Mouse (Mus musculus) intestine, embryonic 15.5 days (tissue): Measurements from ENCODE around the gene F930015N05Rik. TPM values are rescaled to one million over a fixed set of nuclear protein-coding genes. Genes with fewer than 3 reads are reported as not detected.

Experiments used
- ATAC-seq: fragments of 200-750 bp; cut with Nextera tagmentation; 2 replicates; pipeline ENCODE4 v1.8.0; 2017; ENCODE audit warnings: moderate TSS enrichment, moderate library complexity
- H3K27ac ChIP-seq: fragments of 300-500 bp; sonication (generic); 2 replicates; pipeline ENCODE4 v1.5.1; 2015; ENCODE audit warnings: mild to moderate bottlenecking, inconsistent platforms
- H3K27me3 ChIP-seq: fragments of 300-500 bp; sonication (generic); replicated peaks from 2 replicates; pipeline ENCODE4 v1.6.1; 2015; ENCODE audit warnings: inconsistent platforms
- H3K36me3 ChIP-seq: fragments of 300-500 bp; sonication (generic); 2 replicates; pipeline ENCODE4 v1.6.1; 2015; ENCODE audit warnings: inconsistent platforms
- H3K4me1 ChIP-seq: fragments of 300-500 bp; sonication (generic); replicated peaks from 2 replicates; pipeline ENCODE4 v1.6.1; 2015; ENCODE audit warnings: inconsistent platforms
- H3K4me2 ChIP-seq: fragments of 300-500 bp; sonication (generic); replicated peaks from 2 replicates; pipeline ENCODE4 v1.6.1; 2015; ENCODE audit warnings: mild to moderate bottlenecking, inconsistent platforms
- H3K4me3 ChIP-seq: fragments of 300-500 bp; sonication (generic); replicated peaks from 2 replicates; pipeline ENCODE4 v1.5.1; 2015; ENCODE audit warnings: inconsistent platforms
- H3K9ac ChIP-seq: fragments of 300-500 bp; sonication (generic); 2 replicates; pipeline ENCODE4 v1.6.1; 2015; ENCODE audit warnings: inconsistent platforms
- H3K9me3 ChIP-seq: fragments of 300-500 bp; sonication (generic); 2 replicates; pipeline ENCODE4 v1.6.1; 2016; ENCODE audit warnings: inconsistent platforms
- WGBS: fragments of 180-500 bp; shearing (Covaris S2); methylation state at CpG from one replicate; pipeline ENCODE4 v1.1.7; 2015; 5-methylcytosine and 5-hydroxymethylcytosine counted together
- polyA plus RNA-seq: library from polyadenylated mRNA; unstranded; fragments of >200 nt; fragmentation: Nextera tagmentation; extraction: Ambion mirVana; gene quantifications from 2 replicates; pipeline ENCODE4 v1.2.1, GENCODE M21; 2015

F930015N05Rik gene
- polyA plus RNA-seq = 0.81 and 0.90 TPM in 2 replicates

DNA sequence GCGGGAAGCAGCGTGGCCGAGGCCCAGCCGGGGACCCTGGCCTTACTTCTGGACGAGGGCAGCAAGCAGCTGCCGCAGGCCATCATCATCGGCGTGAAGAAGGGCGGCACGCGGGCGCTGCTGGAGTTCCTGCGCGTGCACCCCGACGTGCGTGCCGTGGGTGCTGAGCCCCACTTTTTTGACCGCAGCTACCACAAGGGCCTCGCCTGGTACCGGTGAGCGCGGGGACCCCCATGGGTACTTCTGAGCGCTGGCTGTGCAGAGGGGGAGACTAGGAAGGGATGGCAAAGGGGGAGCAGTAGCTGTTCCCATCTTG lies at the start of gene F930015N05Rik:
TSS of gene F930015N05Rik (minus strand) at position 242 of the 316 bp plus-strand sequence.
- WGBS = 1% methylated on average over 24 of the region's 24 CpGs
- Histone ChIP-seq H3K4me3 (peak within 1 kb of the TSS; percentile 55), H3K9me3 (no peaks in the 10 kb centered on the region), H3K9ac (peak within 1 kb of the TSS; percentile 63), H3K4me1 (peaks cover 4% of the 10 kb centered on the region), H3K4me2 (peak within 1 kb of the TSS; percentile 99), H3K36me3 (no peaks in the 10 kb centered on the region), H3K27me3 (peaks cover 14% of the 10 kb centered on the region), H3K27ac (peak within 1 kb of the TSS; percentile 71)
- no peak; the same call in 1 of the 2 replicates for ATAC-seq

DNA sequence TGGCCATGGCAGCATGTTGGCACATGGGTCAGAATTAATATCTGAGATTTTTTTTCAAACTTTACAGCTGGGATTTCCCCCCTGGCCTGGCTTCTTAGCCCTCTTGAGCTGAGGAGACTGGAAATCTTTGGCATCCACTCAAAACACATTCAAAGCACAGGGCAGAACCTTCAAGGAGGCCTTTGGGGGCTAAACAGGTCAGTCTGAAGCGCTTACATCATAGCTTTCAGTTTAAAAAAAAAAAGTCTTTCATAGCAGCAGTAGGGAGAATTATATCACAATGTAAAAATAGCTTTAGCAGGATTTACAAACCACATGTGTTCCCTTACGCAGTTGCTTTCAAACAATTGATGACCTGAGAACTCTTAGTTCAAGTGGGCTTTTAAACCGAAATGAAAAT lies 45.0 kb upstream of the F930015N05Rik start:
- Histone ChIP-seq H3K4me3 (no peak overlapping the region), H3K9me3 (no peaks in the 10 kb centered on the region), H3K4me1 (no peaks in the 10 kb centered on the region), H3K27me3 (no peaks in the 10 kb centered on the region), H3K9ac (no peak overlapping the region), H3K4me2 (no peak overlapping the region), H3K27ac (no peak overlapping the region), H3K36me3 (no peaks in the 10 kb centered on the region)
- ATAC-seq = no peak
- 50% methylated on average over 3 of the region's 3 CpGs for WGBS

DNA sequence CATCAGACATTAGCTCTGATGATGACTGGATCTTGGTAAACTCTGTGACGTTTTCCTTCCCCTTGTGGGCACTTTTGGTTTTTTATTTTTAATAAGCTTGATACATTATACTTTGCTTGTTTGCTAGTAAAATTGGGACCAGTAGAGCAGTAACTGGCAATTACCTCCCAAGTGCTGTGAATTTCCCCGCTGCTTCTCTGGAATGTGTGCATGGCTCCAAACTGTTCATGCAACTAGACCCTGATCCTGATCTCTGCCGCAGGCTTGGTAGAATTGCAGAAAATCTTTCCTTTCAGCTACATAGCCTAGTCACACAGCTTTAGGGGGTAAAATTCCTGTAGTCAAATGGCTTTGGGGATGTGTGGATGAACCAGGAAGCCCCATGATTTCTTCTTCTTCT lies 37.2 kb upstream of the F930015N05Rik start:
- no peaks in the 10 kb centered on the region for H3K27me3 ChIP-seq
- no peak overlapping the region for H3K27ac ChIP-seq
- H3K4me2 ChIP-seq = no peak overlapping the region
- H3K36me3 ChIP-seq = no peaks in the 10 kb centered on the region
- H3K4me3 ChIP-seq = no peak overlapping the region
- H3K9me3 ChIP-seq = no peaks in the 10 kb centered on the region
- no peaks in the 10 kb centered on the region for H3K4me1 ChIP-seq
- 88% methylated on average over 3 of the region's 3 CpGs for WGBS
- ATAC-seq = no peak
- no peak overlapping the region for H3K9ac ChIP-seq

DNA sequence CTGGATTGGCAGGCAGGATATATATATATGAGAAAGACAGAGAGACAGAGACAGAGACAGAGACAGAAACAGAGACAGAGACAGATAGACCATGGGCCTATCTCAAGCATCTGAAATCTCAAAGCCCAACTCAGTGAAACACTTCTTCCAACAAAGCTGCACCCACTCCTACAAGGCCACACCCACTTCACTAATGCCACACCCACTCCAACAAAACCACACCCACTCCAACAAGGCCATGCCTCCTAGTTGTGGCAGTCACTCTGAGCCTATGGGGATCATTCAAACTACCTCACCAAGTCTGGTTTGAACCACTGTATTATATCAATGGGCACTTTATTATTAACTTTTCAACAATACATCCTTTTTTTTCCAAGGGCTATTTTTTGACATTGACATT lies 34.2 kb upstream of the F930015N05Rik start:
- H3K27me3 ChIP-seq = no peaks in the 10 kb centered on the region
- no peaks in the 10 kb centered on the region for H3K4me1 ChIP-seq
- no peaks in the 10 kb centered on the region for H3K36me3 ChIP-seq
- H3K27ac ChIP-seq = no peak overlapping the region
- no peak for ATAC-seq
- no peak overlapping the region for H3K9ac ChIP-seq
- H3K9me3 ChIP-seq = no peaks in the 10 kb centered on the region
- H3K4me2 ChIP-seq = no peak overlapping the region
- H3K4me3 ChIP-seq = no peak overlapping the region

DNA sequence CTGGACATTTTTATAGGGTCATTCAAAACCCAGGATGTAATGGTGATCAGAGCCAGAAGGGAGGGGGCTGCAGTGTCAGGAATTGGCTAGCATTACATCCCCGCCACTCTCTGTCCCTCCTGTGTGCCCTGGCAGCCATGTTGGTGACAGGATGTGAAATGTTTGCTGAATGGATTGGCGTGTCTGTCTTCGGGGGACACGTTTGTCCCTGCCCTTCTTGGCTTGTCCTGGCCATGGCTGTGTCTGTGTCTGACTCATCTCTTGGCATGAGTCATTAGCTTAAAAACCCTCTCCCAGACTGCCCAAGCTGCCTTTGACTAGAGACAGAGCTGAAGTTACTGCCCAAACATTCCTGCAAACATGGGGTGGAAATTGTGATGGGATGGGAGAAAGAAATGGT lies 32.3 kb upstream of the F930015N05Rik start:
- no peak for ATAC-seq
- 51% methylated on average over 4 of the region's 4 CpGs for WGBS
- Histone ChIP-seq H3K9ac (no peak overlapping the region), H3K36me3 (no peaks in the 10 kb centered on the region), H3K27ac (no peak overlapping the region), H3K4me2 (no peak overlapping the region), H3K4me1 (no peaks in the 10 kb centered on the region), H3K9me3 (no peaks in the 10 kb centered on the region), H3K4me3 (no peak overlapping the region), H3K27me3 (no peaks in the 10 kb centered on the region)

DNA sequence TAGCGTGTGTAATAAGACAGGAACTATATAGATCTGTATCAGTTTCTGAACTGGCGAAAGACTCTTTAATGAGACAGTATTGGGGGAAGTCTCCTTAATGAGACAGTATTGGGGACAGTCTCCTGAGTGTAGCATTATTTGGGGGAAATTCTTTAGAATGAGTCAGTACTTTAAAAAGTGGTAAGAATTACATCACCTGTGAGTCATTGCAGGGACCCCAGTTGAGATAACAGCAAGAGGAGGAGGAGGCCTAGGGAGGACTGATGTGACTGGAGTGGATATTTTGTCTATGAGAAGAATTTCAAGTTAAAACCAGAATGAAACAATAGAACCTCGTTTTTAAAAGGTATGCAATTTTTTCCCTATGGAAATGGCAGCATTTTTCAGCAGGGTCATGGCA lies 25.3 kb upstream of the F930015N05Rik start:
- H3K4me2 ChIP-seq = no peak overlapping the region
- no peak overlapping the region for H3K27ac ChIP-seq
- no peak for ATAC-seq
- no peaks in the 10 kb centered on the region for H3K27me3 ChIP-seq
- H3K36me3 ChIP-seq = no peaks in the 10 kb centered on the region
- no peaks in the 10 kb centered on the region for H3K9me3 ChIP-seq
- no peak overlapping the region for H3K4me3 ChIP-seq
- WGBS = 68% methylated on average over 3 of the region's 3 CpGs
- no peak overlapping the region for H3K9ac ChIP-seq
- H3K4me1 ChIP-seq = no peaks in the 10 kb centered on the region

DNA sequence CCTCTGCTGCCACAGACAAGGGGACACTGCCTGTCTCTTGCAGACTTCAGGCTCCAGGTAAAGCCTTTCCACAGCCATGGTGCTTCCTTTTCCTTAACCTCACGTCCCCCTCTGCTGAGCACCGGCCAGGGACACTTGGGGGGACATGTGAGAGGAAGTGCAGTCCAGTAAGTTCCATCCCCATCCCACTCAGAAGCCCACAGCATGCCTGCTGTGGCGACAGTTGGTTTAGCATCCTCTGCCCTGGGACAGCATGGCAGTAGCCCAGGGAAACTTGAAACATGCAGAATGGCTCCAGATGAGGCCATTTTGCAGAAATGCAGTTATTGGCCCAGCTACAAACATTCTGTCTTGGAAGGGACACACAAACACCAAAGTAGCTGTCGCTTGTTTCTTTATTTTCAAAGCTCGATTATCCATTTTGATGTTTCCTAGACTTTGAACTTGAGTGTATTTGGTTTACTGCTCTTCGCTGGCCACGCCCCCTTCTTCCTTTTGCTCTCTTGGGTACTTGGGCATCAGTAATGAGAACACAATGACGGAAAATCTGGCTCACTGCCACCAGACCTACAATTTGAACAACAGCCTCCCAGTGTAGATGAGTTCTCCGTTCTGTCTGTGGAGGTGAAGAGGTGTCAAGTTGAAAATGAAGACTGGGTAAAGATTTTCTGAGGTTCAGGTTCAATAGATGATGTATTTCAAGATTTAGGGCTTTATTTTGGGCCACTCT lies 12.3 kb upstream of the F930015N05Rik start:
- H3K27me3 ChIP-seq = no peaks in the 10 kb centered on the region
- H3K27ac ChIP-seq = no peak overlapping the region
- no peak overlapping the region for H3K4me3 ChIP-seq
- H3K4me1 ChIP-seq = no peaks in the 10 kb centered on the region
- no peaks in the 10 kb centered on the region for H3K36me3 ChIP-seq
- no peak overlapping the region for H3K4me2 ChIP-seq
- H3K9ac ChIP-seq = no peak overlapping the region
- no peaks in the 10 kb centered on the region for H3K9me3 ChIP-seq
- 85% methylated on average over 9 of the region's 9 CpGs for WGBS
- ATAC-seq = no peak

DNA sequence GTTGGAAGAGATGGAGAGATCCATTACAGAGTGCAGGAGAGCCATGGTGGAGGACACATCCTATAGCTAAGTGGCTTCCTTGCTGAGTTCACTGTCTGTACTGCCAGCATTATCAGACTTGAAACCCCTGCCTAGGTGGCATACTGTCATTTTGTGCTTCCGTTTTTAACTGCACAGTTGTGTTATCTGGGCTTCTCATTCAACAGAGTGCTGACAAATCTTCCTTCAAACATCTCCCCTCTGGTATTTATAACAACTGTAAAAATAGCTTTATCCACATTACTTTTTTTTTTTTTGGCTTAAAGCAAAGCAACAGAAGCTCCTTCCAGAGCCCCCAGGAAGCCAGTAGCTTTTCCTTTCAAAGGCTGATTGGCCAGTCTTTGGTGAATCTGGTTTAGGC lies 8.8 kb upstream of the F930015N05Rik start:
- Histone ChIP-seq H3K4me3 (no peak overlapping the region), H3K4me1 (no peaks in the 10 kb centered on the region), H3K27ac (no peak overlapping the region), H3K4me2 (no peak overlapping the region), H3K27me3 (no peaks in the 10 kb centered on the region), H3K9me3 (no peaks in the 10 kb centered on the region), H3K9ac (no peak overlapping the region), H3K36me3 (no peaks in the 10 kb centered on the region)
- no peak for ATAC-seq
- 77% methylated on average over 1 of the region's 1 CpGs for WGBS

DNA sequence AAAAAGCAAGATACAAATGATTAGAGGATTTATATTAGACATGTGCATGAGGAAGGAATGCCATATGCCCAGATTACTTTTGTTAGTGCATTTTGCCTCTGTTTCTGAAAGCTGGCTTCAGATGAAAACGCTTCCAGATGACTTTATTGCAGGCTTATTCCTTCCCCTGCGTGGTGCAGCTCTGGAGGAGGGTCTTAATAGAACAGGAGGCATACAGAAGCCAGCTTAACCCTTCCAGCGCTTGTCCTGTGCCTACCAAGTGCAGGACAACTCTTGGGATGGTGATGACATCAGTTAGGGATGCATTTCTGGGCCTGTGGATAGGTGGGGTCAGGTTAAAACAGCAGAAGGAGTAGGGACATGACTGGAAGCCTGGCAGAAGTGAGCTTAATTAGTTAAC lies 6.2 kb upstream of the F930015N05Rik start:
- WGBS = 34% methylated on average over 3 of the region's 3 CpGs
- no peak overlapping the region for H3K4me2 ChIP-seq
- ATAC-seq = no peak
- H3K4me1 ChIP-seq = no peaks in the 10 kb centered on the region
- no peak overlapping the region for H3K27ac ChIP-seq
- H3K27me3 ChIP-seq = peaks cover 2% of the 10 kb centered on the region; the same call in 1 of the 2 replicates
- no peak overlapping the region for H3K9ac ChIP-seq
- no peak overlapping the region for H3K4me3 ChIP-seq
- H3K36me3 ChIP-seq = no peaks in the 10 kb centered on the region
- no peaks in the 10 kb centered on the region for H3K9me3 ChIP-seq

DNA sequence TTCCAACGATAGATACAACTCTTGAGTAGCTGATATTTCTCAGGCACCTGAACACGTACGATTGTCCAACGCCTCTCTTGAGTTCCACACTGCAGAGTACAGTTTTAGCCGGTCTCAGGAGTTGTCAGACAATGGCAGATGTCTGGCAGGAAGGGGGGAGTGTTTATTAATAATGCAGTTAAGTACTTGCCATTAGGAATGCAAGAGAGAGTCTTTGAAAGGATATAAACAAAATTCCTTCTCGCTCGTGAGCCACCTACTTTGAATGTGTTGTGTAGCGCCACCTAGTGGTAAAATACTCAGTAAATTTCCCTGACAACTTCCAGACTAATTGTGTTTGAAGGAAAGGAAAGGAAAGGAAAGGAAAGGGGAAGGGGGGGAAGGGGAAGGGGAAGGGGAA lies 5.7 kb upstream of the F930015N05Rik start:
- WGBS = 13% methylated on average over 8 of the region's 8 CpGs
- no peak overlapping the region for H3K27ac ChIP-seq

DNA sequence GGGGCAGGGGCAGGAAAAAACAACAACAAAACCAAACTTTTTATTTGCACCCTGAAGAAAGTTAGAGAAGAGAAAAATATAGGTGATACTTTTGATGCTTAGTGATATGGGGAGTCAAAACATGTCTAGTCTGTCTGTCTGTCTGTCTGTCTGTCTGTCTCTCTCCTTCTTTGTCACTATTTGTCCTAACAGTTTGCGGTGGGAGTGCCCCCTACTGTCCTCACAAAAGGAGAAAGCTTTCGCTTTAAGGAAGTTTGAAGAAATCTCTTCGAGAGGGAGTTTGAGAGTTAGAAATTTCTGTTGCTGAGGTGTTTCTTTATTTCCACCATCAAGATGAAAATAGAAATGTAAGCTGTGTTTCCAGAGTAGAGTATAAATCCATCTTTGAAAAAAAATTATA lies 2.5 kb upstream of the F930015N05Rik start:
- ATAC-seq = no peak
- no peaks in the 10 kb centered on the region for H3K36me3 ChIP-seq
- WGBS = 34% methylated on average over 3 of the region's 3 CpGs
- H3K9ac ChIP-seq = no peak overlapping the region
- peaks cover 4% of the 10 kb centered on the region for H3K4me1 ChIP-seq
- H3K9me3 ChIP-seq = no peaks in the 10 kb centered on the region
- H3K27ac ChIP-seq = no peak overlapping the region
- H3K4me3 ChIP-seq = no peak overlapping the region
- H3K4me2 ChIP-seq = no peak overlapping the region; the same call in 1 of the 2 replicates
- H3K27me3 ChIP-seq = peaks cover 14% of the 10 kb centered on the region

More for the DNA sequence above, 5.7 kb upstream of the F930015N05Rik start:
- no peaks in the 10 kb centered on the region for H3K9me3 ChIP-seq
- H3K9ac ChIP-seq = no peak overlapping the region
- no peak overlapping the region for H3K4me3 ChIP-seq
- ATAC-seq = no peak
- H3K4me1 ChIP-seq = no peaks in the 10 kb centered on the region
- peak overlapping the region; percentile 34 for H3K4me2 ChIP-seq
- peaks cover 3% of the 10 kb centered on the region; the same call in 1 of the 2 replicates for H3K27me3 ChIP-seq
- H3K36me3 ChIP-seq = no peaks in the 10 kb centered on the region

DNA sequence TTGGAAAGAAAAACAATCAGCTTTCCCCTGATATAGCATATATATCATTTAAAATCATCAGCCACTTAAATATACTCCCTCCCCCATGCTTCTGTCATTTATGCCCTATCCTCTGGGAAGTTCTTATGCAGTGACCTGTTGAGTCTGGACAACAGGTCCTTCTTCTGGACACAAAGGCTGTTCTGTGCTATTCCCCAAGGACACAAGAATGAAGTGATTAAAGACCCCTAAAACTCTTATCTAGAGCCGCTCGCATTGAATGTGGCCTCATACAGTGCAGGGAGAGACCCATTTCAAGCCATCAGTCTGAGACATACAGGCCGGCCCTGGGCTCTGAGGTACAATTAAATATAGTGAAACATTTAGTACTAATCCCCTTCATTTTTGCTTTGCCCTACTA lies 1.3 kb upstream of the F930015N05Rik start:
- ATAC-seq = no peak
- no peak overlapping the region for H3K9ac ChIP-seq
- H3K4me1 ChIP-seq = peaks cover 4% of the 10 kb centered on the region
- peak overlapping the region; percentile 20; the same call in 1 of the 2 replicates for H3K4me2 ChIP-seq
- H3K9me3 ChIP-seq = no peaks in the 10 kb centered on the region
- 73% methylated on average over 3 of the region's 3 CpGs for WGBS
- no peak overlapping the region for H3K4me3 ChIP-seq
- no peak overlapping the region for H3K27ac ChIP-seq
- H3K36me3 ChIP-seq = no peaks in the 10 kb centered on the region
- peaks cover 14% of the 10 kb centered on the region for H3K27me3 ChIP-seq

DNA sequence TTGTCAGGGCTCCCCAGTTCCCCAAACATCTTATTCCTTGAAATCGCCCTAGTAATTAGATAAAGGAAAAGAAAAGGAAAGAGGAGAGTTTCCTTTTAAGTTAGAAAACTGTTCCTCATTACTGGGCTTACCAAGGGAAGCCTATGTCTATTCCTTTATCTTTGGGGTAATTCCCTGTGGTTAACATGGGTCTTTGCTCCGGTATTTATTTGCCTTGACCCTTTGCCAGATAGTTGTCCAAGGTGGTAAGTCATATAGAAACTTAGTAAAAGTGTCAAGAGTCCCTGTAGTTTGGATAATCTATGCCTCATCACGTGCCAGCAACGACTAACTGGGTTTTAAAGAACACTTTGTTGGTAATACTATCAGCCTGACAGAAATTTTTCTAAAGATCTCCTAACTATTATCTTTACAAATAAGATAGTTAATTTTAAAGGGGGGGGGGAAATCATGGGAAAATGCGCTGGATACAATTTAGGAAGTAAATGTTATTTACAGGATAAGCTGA lies 392 bp upstream of the F930015N05Rik start:
- no peak overlapping the region for H3K27ac ChIP-seq
- peak overlapping the region; percentile 55 for H3K4me3 ChIP-seq
- no peak for ATAC-seq
- H3K36me3 ChIP-seq = no peaks in the 10 kb centered on the region
- peaks cover 4% of the 10 kb centered on the region for H3K4me1 ChIP-seq
- H3K4me2 ChIP-seq = peak overlapping the region; percentile 99
- peak overlapping the region; percentile 63 for H3K9ac ChIP-seq
- WGBS = 21% methylated on average over 5 of the region's 5 CpGs
- no peaks in the 10 kb centered on the region for H3K9me3 ChIP-seq
- H3K27me3 ChIP-seq = peaks cover 14% of the 10 kb centered on the region
